Mouse (Mus musculus) macrophage (primary cell): ENCODE data around the gene Gcgr. TPM values are rescaled to one million over a fixed set of nuclear protein-coding genes. Genes with fewer than 3 reads are reported as not detected.
"Not testable (repeated sequence)": the region's sequence is repeated elsewhere in the genome, so short reads cannot be mapped to it uniquely, and the experiment has no call there.

ENCODE experiments used
- H3K27ac ChIP-seq: fragments of 350-480 bp; formaldehyde crosslinking; 2 replicates; pipeline ENCODE4 v1.9.0; 2021
- H3K36me3 ChIP-seq: fragments of 350-480 bp; formaldehyde crosslinking; 2 replicates; pipeline ENCODE4 v1.9.0; 2021; ENCODE audit errors: inconsistent target
- H3K4me3 ChIP-seq: fragments of 350-480 bp; formaldehyde crosslinking; 2 replicates; pipeline ENCODE4 v1.9.0; 2021; ENCODE audit errors: inconsistent target
- H3K79me2 ChIP-seq: fragments of 350-480 bp; formaldehyde crosslinking; 2 replicates; pipeline ENCODE4 v1.9.0; 2021; ENCODE audit errors: inconsistent target
- WGBS: methylation state at CpG from one replicate; pipeline ENCODE4 v1.1.7; 2026; ENCODE audit warnings: inconsistent platforms; ENCODE audit not compliant: missing documents; 5-methylcytosine and 5-hydroxymethylcytosine counted together
- polyA plus RNA-seq: library from polyadenylated mRNA; stranded (reverse); fragments of 250-400 nt; gene quantifications from 3 replicates; pipeline ENCODE4 v1.2.4, GENCODE M21; 2018; ENCODE audit warnings: inconsistent platforms

Gene Gcgr
- polyA plus RNA-seq, 1 experiment from 2014 or later: 0.09 TPM

DNA sequence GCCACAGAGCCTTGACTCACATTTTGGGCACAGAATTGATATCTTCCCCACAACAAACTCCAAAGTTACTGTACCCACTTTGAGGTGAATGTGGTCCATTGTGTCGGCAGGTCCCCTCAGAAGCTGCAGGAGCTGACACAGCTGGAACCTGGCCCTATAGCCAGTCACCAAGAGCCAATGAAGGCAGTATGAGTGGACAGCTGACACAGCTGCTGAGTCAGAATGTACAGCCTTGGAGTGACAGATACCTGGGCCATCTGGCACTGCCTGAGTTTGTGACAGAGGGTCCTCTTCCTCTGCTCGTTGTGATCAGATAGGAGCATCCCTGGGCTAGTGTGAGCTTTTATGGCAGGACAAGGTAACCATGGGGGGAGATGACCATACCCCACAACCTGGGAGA lies 24.8 kb downstream of the Gcgr start:
- Histone ChIP-seq H3K79me2 (no peaks in the 10 kb centered on the region), H3K36me3 (peaks cover 3% of the 10 kb centered on the region), H3K27ac (peak overlapping the region; percentile 51), H3K4me3 (no peak overlapping the region)
- 83% methylated on average over 2 of the region's 2 CpGs for WGBS

DNA sequence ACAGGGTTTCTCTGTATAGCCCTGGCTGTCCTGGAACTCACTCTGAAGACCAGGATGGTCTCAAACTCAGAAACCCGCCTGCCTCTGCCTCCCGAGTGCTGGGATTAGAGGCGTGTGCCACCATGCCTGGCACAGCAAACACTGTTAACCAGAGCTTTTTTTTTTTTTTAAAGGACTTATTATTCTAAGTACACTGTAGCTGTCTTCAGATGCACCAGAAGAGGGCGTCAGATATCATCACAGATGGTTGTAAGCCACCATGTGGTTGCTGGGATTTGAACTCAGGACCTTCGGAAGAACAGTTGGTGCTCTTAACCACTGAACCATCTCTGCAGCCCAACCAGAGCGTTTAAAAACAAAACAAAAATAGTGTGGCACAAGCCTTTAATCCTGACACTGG lies 28.3 kb downstream of the Gcgr start:
- WGBS: 93% methylated on average over 6 of the region's 6 CpGs
- H3K79me2 ChIP-seq, H3K4me3 ChIP-seq, H3K27ac ChIP-seq: not testable (repeated sequence)
- H3K36me3 ChIP-seq: peaks cover 39% of the 10 kb centered on the region

DNA sequence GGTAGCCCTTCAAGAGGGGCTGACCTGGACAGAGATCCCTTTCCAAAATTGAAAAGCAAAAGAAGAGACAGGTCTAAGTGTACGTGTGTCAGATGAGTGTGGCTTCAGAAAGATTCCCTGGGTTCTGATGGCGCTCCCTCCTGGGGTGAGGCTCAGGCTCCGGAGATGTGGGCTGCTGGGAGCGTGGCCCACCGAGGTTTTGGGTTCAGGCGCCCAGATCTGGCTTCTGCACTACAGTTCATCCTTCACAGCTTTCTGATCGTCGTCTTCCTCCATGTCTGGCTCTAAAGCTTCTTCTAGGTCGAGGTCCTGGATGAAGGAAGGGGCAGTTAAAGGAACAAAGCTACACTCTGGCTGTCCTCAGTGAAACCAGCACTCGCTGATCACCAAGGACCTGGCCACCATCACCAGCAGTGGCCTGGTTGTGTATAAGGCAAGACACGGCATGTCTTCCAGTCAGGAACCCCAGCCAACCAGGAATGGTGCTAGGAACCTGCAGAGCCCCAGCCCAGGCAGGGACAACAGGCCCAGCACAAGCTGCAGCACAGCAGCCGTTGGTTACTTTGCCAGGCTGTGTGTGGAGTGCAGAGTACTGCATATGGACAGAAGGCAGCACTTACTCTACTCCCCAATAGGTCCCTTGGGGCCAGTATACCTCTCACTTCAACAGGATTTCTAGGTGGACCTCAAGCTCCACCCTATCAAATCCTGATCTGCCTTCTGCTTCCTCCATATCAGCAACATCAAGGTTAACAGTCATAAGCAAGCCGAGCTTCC lies 30.6 kb downstream of the Gcgr start:
- Histone ChIP-seq H3K4me3 (no peak overlapping the region), H3K36me3 (peaks cover 62% of the 10 kb centered on the region), H3K27ac (no peak overlapping the region), H3K79me2 (peaks cover 19% of the 10 kb centered on the region; the same call in 1 of the 2 replicates)
- WGBS: 93% methylated on average over 13 of the region's 13 CpGs

DNA sequence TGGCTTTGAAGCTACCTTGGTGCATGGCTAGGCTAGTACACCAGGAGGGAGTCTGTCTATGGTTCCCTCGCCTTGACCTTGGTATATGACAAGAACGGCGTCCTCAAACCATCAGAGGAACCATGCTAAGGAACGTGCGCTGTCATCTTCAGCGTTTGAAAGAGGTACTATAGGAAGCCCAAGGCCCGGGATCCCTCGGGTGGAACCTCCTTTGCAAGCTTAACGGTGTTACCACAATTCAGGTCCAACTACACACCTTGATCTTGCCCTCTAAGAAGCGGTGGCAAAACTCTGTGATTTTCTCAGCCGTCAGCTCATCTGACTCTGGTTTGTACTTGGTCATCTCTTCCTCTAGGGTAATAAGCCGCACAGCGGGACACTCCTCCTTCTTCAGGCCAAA lies 32.5 kb downstream of the Gcgr start:
- 94% methylated on average over 13 of the region's 13 CpGs for WGBS
- Histone ChIP-seq H3K36me3 (peaks cover 78% of the 10 kb centered on the region), H3K79me2 (peaks cover 37% of the 10 kb centered on the region), H3K27ac (no peak overlapping the region), H3K4me3 (no peak overlapping the region)

- WGBS: 80% methylated on average over 9 of the region's 9 CpGs
- H3K36me3 ChIP-seq: peaks cover 90% of the 10 kb centered on the region
- no peak overlapping the region for H3K27ac ChIP-seq
- no peak overlapping the region for H3K4me3 ChIP-seq
- peaks cover 58% of the 10 kb centered on the region for H3K79me2 ChIP-seq
Observed at GRCm38 (mm10) chr11:120565114-120565513, 34.6 kb downstream of the Gcgr start.

- Histone ChIP-seq H3K36me3 (peaks cover 66% of the 10 kb centered on the region), H3K79me2 (peaks cover 80% of the 10 kb centered on the region), H3K27ac (no peak overlapping the region), H3K4me3 (no peak overlapping the region)
- WGBS: 95% methylated on average over 6 of the region's 6 CpGs
Observed at GRCm38 (mm10) chr11:120568324-120568723, 37.8 kb downstream of the Gcgr start.

DNA sequence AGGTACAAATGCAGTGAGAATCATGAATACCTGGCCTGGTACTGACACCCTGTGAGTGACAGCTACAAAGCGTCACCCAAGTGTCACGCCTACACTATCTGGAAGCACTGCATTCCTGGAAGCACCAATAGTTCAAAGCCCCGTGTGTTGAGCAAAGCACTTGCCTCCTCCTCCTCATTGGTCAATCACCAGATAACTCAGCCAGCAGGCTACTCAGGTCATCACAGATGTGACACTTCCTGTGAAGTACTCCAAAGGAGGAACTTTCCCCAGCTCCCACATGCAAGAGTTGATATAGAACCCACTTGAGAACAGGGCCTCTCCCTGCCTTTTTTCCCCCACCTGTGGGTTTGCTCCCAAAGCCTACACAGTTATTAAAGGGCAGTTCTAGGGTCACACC lies 40.6 kb downstream of the Gcgr start:
- WGBS: 58% methylated on average over 3 of the region's 3 CpGs
- H3K4me3 ChIP-seq: peak overlapping the region; percentile 77

DNA sequence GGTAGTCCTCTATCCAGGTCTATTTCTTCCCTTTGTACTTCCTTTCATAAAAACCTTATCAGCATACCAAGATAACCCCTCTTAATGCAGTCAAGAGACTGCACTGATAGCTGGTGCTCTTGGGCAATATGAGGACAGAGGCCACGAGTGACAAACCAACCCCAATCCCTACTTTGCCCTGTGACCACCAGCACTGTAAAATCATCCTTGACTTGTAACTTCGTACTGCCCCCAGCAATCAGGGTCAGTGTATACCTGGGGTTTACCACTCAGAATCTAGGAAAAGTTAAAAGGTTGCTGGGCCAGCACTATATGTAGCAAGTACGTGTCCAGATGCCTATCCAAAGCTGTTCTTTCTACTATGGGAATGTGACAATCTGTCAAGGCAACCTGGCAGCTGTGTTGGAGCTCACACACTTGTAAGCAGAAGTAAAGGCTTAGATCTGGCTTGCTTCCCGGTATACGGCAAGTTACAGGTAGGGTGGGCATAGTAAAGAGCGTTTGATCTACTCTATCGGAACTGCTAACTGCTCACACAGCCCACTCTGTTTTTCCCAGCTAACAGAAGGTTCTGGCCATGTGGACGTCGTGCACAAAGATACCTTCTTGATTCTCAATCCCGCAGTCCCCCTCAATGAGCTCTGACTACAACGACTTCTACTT lies 41.4 kb downstream of the Gcgr start:
- Histone ChIP-seq H3K79me2 (peaks cover 74% of the 10 kb centered on the region), H3K4me3 (peak overlapping the region; percentile 77), H3K36me3 (peaks cover 30% of the 10 kb centered on the region; the same call in 1 of the 2 replicates), H3K27ac (peak overlapping the region; percentile 43)
- WGBS: 6% methylated on average over 11 of the region's 11 CpGs

More for the DNA sequence above, 40.6 kb downstream of the Gcgr start:
- peaks cover 38% of the 10 kb centered on the region for H3K36me3 ChIP-seq
- peak overlapping the region; percentile 43; the same call in 1 of the 2 replicates for H3K27ac ChIP-seq
- H3K79me2 ChIP-seq: peaks cover 81% of the 10 kb centered on the region

- Histone ChIP-seq H3K79me2 (peaks cover 69% of the 10 kb centered on the region), H3K36me3 (peaks cover 25% of the 10 kb centered on the region; the same call in 1 of the 2 replicates), H3K27ac (peak overlapping the region; percentile 43), H3K4me3 (peak overlapping the region; percentile 77)
- WGBS: 1% methylated on average over 23 of the region's 24 CpGs
Observed at GRCm38 (mm10) chr11:120572417-120572751, 41.9 kb downstream of the Gcgr start.

GRCm38 (mm10) chr11:120572752-120573584 lies 42.5 kb downstream of the Gcgr start, which contains the start of gene P4hb:
TSS of gene P4hb (minus strand) at chr11:120573253.
- H3K27ac ChIP-seq: peak within 1 kb of the TSS; percentile 91
- WGBS: under 1% methylated on average over 94 of the region's 94 CpGs
- H3K79me2 ChIP-seq: peaks cover 65% of the 10 kb centered on the region
- peaks cover 25% of the 10 kb centered on the region; the same call in 1 of the 2 replicates for H3K36me3 ChIP-seq
- H3K4me3 ChIP-seq: peak within 1 kb of the TSS; percentile 85

- Histone ChIP-seq H3K27ac (peak overlapping the region; percentile 91), H3K36me3 (peaks cover 25% of the 10 kb centered on the region), H3K79me2 (peaks cover 65% of the 10 kb centered on the region), H3K4me3 (peak overlapping the region; percentile 85)
- under 1% methylated on average over 23 of the region's 23 CpGs for WGBS
Observed at GRCm38 (mm10) chr11:120573585-120574277, 43.2 kb downstream of the Gcgr start.

DNA sequence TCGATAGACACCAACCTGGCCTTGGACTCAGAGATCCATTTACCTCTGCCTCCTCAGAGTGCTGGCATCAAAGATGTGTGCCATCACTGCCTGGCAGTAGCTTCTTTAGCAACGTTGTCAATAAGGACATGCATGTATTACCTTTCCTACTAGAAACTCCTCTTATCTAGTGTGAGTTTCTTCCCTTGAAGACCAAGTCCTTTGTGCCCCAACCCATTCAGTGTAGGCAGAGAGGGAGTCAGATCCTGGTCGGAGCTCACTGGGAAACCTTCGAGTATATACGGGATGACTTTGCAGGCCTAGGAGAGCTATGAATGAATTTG lies 43.7 kb downstream of the Gcgr start:
- H3K27ac ChIP-seq: peak overlapping the region; percentile 91

GRCm38 (mm10) chr11:120575046-120575445 lies 44.5 kb downstream of the Gcgr start:
- H3K27ac ChIP-seq: 0 out of 2 replicates have a peak overlapping the region, but pooled peaks have one; percentile 91
- H3K36me3 ChIP-seq: peaks cover 27% of the 10 kb centered on the region
- no CpG with 5 or more reads among the region's 2 CpGs for WGBS
- peaks cover 66% of the 10 kb centered on the region for H3K79me2 ChIP-seq
- no peak overlapping the region for H3K4me3 ChIP-seq

More for the DNA sequence above, 43.7 kb downstream of the Gcgr start:
- Histone ChIP-seq H3K79me2 (peaks cover 65% of the 10 kb centered on the region), H3K36me3 (peaks cover 28% of the 10 kb centered on the region), H3K4me3 (peak overlapping the region; percentile 85)
- WGBS: 42% methylated on average over 4 of the region's 5 CpGs

DNA sequence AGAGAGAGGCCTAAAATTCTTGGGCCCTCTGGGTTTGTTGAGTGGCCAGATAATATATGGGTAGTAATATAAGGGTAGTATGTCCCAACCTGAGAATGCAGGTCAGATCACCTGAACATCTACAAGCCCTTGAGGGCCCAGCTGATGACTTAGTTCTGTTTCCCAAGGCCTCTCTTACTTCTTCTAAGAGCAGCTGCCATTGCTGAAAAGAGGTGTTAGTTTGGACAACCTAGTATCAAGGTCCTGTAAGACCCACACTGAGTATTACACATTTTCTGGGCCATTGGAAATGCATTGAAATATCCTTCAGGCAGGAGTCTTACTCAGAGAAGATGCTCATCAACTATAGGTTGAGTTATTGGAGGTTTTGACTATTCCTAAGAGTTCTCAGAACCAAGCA lies 45.4 kb downstream of the Gcgr start:
- H3K79me2 ChIP-seq: peaks cover 66% of the 10 kb centered on the region
- H3K27ac ChIP-seq: no peak overlapping the region
- H3K36me3 ChIP-seq: peaks cover 19% of the 10 kb centered on the region
- no peak overlapping the region for H3K4me3 ChIP-seq
